ENCODE assay signal across 11 mouse cellular contexts in genomic region chr2:106683185-106683831, GRCm38 (mm10). TPM values are rescaled to one million over a fixed set of nuclear protein-coding genes. Genes with fewer than 3 reads are reported as not detected.
A peak's percentile ranks its signal among the peaks of the same experiment; 100 is the strongest.
DNase-seq lines count a peak whose midpoint lies in the region; ATAC-seq and TF ChIP-seq lines count a peak whose summit lies in the region.
"Had no signal": no experiment of that assay in that cellular context is flagged by ENCODE, and none has a peak within 500 bp of the region (broad histone marks: within the 10 kb centered on the region; RNA-seq: fewer than 3 reads in every experiment).

No protein-coding gene starts in this region.

- H3K9ac ChIP-seq in heart, embryonic 13.5 days: peak overlapping the region; percentile 58
- 0 out of 2 replicates have a peak overlapping the region, but pooled peaks have one; percentile 3 for H3K9ac ChIP-seq in forebrain, embryonic 13.5 days
- no peak overlapping the region; the same call in 1 of the 2 replicates for H3K9ac ChIP-seq in limb, embryonic 11.5 days (ENCODE audit: low read length)

- WGBS in heart, embryonic 13.5 days: 33% methylated on average over 9 of the region's 9 CpGs
- WGBS in forebrain, embryonic 13.5 days: 22% methylated on average over 9 of the region's 9 CpGs
- WGBS in limb, embryonic 11.5 days: 15% methylated on average over 9 of the region's 9 CpGs

- no peak for TF ChIP-seq POLR2A in brain, embryonic 14.5 days (IDR thresholded peaks at IDR 0.05; ENCODE audit: borderline replicate concordance, extremely low read depth, insufficient read depth, insufficient read length, poor library complexity, severe bottlenecking)

- no peaks in the 10 kb centered on the region for H3K9me3 ChIP-seq in heart, embryonic 13.5 days
- H3K9me3 ChIP-seq in forebrain, embryonic 13.5 days (replicated peaks): no peaks in the 10 kb centered on the region
- no peaks in the 10 kb centered on the region for H3K9me3 ChIP-seq in limb, embryonic 11.5 days (ENCODE audit: control insufficient read depth, low read length)

- TF ChIP-seq CTCF in brain, embryonic 14.5 days (IDR thresholded peaks at IDR 0.05; ENCODE audit: borderline replicate concordance, extremely low read depth, insufficient read depth, insufficient read length): no peak

- H3K27ac ChIP-seq in heart, embryonic 13.5 days (replicated peaks): peak overlapping the region; percentile 64
- H3K27ac ChIP-seq in forebrain, embryonic 13.5 days: peak overlapping the region; percentile 75
- H3K27ac ChIP-seq in limb, embryonic 11.5 days (replicated peaks; ENCODE audit: low read depth, low read length): peak overlapping the region; percentile 75

- peak overlapping the region; percentile 25 for H3K4me3 ChIP-seq in heart, embryonic 13.5 days
- no peak overlapping the region for H3K4me3 ChIP-seq in forebrain, embryonic 13.5 days
- no peak overlapping the region for H3K4me3 ChIP-seq in limb, embryonic 11.5 days (ENCODE audit: low read depth, low read length)

- no peaks in the 10 kb centered on the region for H3K27me3 ChIP-seq in heart, embryonic 13.5 days (replicated peaks)
- no peaks in the 10 kb centered on the region for H3K27me3 ChIP-seq in forebrain, embryonic 13.5 days
- H3K27me3 ChIP-seq in limb, embryonic 11.5 days (ENCODE audit: control insufficient read depth, insufficient read depth, low read length): no peaks in the 10 kb centered on the region

- H3K4me1 ChIP-seq in heart, embryonic 13.5 days: peaks cover 23% of the 10 kb centered on the region
- peaks cover 18% of the 10 kb centered on the region for H3K4me1 ChIP-seq in forebrain, embryonic 13.5 days
- peaks cover 2% of the 10 kb centered on the region for H3K4me1 ChIP-seq in limb, embryonic 11.5 days (ENCODE audit: control insufficient read depth, insufficient read depth, low read length)

- H3K36me3 ChIP-seq in heart, embryonic 13.5 days: no peaks in the 10 kb centered on the region
- no peaks in the 10 kb centered on the region for H3K36me3 ChIP-seq in forebrain, embryonic 13.5 days (ENCODE audit: poor library complexity, severe bottlenecking)
- H3K36me3 ChIP-seq in limb, embryonic 11.5 days (ENCODE audit: control insufficient read depth, insufficient read depth, low read length): no peaks in the 10 kb centered on the region

- DNase-seq in heart, adult 8-10 months (ENCODE audit: low spot score): no peak
- DNase-seq in brain, embryonic 14.5 days (ENCODE audit: low read depth): peak; percentile 88
- DNase-seq in limb, embryonic 11.5 days (ENCODE audit: low spot score): peak; percentile 49
- DNase-seq in left cerebral cortex, postnatal 10 days (ENCODE audit: extremely low spot score in 1 of 2, low spot score in 2 of 2): no peak
- no peak for DNase-seq in adrenal gland, postnatal 36 days
- DNase-seq in thymus, postnatal 4 days: no peak
- DNase-seq: cerebellum, adult 11-12 months; kidney, adult 9 months had no signal

- ATAC-seq in heart, embryonic 13.5 days (ENCODE audit: extremely low read depth, insufficient number of reproducible peaks, low FRiP score, low TSS enrichment): no peak
- ATAC-seq in forebrain, embryonic 13.5 days: peak; percentile 87
- peak; percentile 58; the same call in 1 of the 2 replicates for ATAC-seq in limb, embryonic 11.5 days (ENCODE audit: insufficient number of reproducible peaks, low FRiP score, low TSS enrichment, low read depth)
- ATAC-seq: CD4-positive, CD25-positive, alpha-beta regulatory T cell, adult 4 months had no signal

- intact Hi-C loops in left cerebral cortex, postnatal 10 days (cut with DNase I): no loop called here

- H3K4me2 ChIP-seq in heart, embryonic 13.5 days: peak overlapping the region; percentile 57
- peak overlapping the region; percentile 42 for H3K4me2 ChIP-seq in forebrain, embryonic 13.5 days
- peak overlapping the region; percentile 13; the same call in 1 of the 2 replicates for H3K4me2 ChIP-seq in limb, embryonic 11.5 days (ENCODE audit: low read depth, severe bottlenecking)

RNA-seq across cellular contexts. Expression of gene Mpped2, which starts 9.8 kb away (rescaled TPM):
- polyA plus RNA-seq in heart, embryonic 13.5 days (2015; fragmentation: Nextera tagmentation; extraction: Ambion mirVana): 72.3 and 82.8 TPM in 2 replicates
- 10 to 100 TPM; 15.4 to 23.0 (median 21.3) TPM for total RNA-seq in heart, adult 8-10 months (2022)
- polyA plus RNA-seq in brain, embryonic 14.5 days (2012; rRNA removed): 63.0 and 67.3 TPM in 2 replicates
- polyA plus RNA-seq in forebrain, embryonic 13.5 days (2015; fragmentation: Nextera tagmentation; extraction: Ambion mirVana): 180 and 197 TPM in 2 replicates
- 91.3 and 98.0 TPM in 2 replicates for polyA plus RNA-seq in limb, embryonic 11.5 days (2014; fragmentation: Nextera tagmentation; extraction: Ambion mirVana)
- 10 to 100 TPM; 45.7 to 52.7 TPM for total RNA-seq in left cerebral cortex, postnatal 10 days (2021)
- total RNA-seq in adrenal gland, postnatal 36 days (2021): 10 to 100 TPM; 31.2 to 36.5 TPM
- polyA plus RNA-seq: CD4-positive, CD25-positive, alpha-beta regulatory T cell, adult 4 months had no signal

Comparison
In these comparisons a context has a peak if more than half of its experiments do, and no peak if none do; other contexts are left out.
1. DNase-seq: peak in brain, embryonic 14.5 days (single experiment) and limb, embryonic 11.5 days (single experiment); none in heart, adult 8-10 months (single experiment), left cerebral cortex, postnatal 10 days (0 of 2), adrenal gland, postnatal 36 days (0 of 2) and thymus, postnatal 4 days (single experiment).
2. Peak in every context shown above with its lines, with median percentiles within 50 percentile points of each other: H3K27ac ChIP-seq and H3K4me2 ChIP-seq.